Mouse (Mus musculus): ENCODE results near the gene Get4.

GRCm38 (mm10) chr5:139214298-139214697, 37.8 kb upstream of the Get4 start:
- TF ChIP-seq CTCF (IDR thresholded peaks at IDR 0.05; ENCODE audit: low read depth) (no peak), EP300 (optimal IDR thresholded peaks at IDR 0.05) (no peak)
